Mouse (Mus musculus) G1E-ER4 (cell line): Measurements from ENCODE around the gene Olfr221. TPM values are rescaled to one million over a fixed set of nuclear protein-coding genes. Genes with fewer than 3 reads are reported as not detected.

Source experiments
- GATA1 ChIP-seq: IDR thresholded peaks from one replicate; pipeline ENCODE4 v1.8.0; 2012; ENCODE audit warnings: low read length, inconsistent platforms
- polyA plus RNA-seq: library from polyadenylated mRNA; stranded (reverse); fragments of >175 nt; gene quantifications from 2 replicates; pipeline ENCODE4 v1.2.3, GENCODE M21; 2012

The Olfr221 gene
- polyA plus RNA-seq, 1 experiment, result not detected

DNA sequence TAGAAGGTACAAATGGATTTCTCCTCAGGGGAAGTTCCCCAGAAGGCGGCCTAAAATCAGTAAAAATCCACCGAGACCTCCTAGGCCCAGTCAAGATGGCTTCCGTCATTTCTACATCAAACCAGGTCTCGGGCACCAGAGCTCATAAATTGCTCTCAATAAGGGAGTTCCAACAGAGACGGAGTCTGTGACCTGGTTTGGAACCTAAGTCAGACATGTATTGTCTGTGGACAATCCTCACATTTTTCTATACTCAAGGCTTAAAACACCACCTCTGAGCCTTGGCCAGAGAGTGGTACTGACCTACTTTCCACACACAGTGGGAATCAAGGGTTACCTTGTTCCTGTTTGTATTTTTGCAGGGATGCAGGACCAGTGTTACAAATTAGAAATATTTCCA lies 29.7 kb downstream of the Olfr221 start:
- TF ChIP-seq GATA1, result no peak

DNA sequence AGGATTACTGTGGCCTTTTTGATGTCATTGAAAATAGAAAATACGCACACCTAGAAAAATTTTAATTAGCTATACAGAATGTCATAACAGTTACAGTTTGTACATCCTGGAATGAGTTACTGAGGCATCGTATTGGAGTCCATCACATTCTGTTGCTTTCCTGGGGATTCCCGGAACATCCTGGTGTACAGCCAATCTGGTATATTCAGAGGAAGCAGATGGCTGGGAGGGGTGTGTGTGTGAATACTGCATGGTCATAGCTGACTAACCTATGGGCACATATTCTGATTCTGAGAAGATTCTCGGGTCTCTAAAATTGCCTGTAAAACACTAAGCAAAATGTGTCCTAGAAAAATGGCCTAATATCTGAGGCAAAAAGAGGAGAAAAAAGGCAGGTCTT lies 30.2 kb downstream of the Olfr221 start:
- TF ChIP-seq GATA1, result no peak

DNA sequence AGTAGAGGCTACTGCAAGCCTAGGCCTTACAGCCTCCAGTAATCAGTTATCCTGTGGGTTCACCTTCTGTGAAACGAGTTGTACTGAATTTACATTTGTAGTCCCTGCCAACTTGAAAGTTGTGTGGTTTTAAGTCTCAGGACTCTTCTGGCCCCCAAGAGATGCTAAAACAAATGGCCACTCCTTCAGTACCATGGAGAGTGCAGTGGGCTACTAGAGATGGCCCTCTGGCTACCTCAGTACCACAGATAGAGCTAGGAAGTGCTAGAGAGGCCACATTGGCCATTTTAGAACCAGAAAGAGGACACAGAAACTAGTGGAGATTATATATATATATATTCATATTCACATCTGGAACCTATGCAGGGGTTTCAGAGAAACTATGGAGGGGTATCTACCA lies 30.6 kb downstream of the Olfr221 start:
- TF ChIP-seq GATA1, result no peak

DNA sequence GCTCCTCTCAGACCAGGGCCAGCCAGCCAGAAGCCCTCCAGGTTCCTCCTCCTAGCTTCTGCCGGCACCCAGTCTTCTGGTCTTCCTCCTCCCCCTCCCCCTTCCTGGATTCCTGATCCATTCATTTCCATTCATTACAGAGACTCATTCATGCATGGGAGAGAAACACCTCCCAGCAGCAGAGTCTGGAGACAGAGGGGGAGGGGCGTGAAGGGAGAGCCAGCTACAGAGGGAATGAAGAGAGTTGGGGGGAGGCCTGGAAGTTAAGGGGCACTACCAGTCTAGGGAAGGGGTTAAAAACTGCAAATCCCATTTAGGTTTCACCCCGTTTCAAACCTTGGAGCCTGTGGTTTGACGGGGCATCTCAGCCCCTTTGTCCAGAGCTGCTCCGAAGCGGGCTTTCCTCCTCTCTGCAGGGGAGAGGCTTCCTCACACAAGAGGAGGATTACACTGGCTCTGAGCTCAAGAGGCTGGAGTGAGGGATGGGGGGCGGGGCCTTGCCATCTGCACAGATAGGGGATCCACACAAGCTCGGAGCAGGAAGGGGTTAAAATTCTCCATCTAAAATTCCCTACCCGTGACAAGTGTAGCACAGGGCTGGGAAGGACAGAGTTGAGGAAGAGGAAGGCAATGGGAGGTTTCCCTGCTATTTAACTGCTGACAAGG lies 31.7 kb downstream of the Olfr221 start:
- no peak for TF ChIP-seq GATA1

DNA sequence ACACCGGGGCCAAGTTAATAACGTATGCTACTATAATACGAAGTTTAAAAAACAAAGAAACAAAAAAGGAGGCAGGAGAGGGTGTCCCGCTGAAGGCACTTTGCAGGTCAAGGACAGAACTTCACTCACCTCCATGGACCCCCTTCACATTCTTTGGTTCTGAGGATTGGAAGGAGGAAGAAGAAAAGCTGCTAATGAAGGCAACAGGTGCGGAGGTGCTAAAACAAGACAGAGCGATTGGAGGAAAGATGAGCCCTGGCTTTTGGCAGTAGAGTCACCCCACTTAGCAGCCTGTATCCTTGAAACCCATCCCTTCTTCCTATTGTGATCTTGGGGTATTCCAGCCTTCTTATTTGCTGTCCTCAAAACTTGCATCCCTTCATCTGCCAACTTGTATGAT lies 32.4 kb downstream of the Olfr221 start:
- TF ChIP-seq GATA1, result no peak

DNA sequence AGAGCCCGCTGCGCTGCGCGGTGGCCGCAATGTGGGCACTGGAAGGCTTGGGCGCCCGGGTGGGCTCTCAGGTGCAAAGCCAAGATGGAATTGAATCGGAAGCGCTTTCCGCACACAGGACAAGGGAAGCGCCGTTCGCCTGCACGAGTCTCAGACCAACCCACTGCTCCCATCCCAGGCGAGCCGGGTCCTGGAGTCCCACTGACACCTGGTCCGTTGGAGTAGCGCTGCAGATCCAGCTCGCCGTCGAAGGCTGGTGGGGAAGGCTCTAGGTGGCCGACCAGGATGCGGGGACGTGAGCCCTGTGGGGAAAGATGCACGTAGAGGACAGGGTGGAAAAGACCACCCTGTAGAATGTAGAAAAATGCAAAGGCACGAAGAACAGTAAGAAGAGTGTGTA lies 32.9 kb downstream of the Olfr221 start:
- no peak for TF ChIP-seq GATA1

DNA sequence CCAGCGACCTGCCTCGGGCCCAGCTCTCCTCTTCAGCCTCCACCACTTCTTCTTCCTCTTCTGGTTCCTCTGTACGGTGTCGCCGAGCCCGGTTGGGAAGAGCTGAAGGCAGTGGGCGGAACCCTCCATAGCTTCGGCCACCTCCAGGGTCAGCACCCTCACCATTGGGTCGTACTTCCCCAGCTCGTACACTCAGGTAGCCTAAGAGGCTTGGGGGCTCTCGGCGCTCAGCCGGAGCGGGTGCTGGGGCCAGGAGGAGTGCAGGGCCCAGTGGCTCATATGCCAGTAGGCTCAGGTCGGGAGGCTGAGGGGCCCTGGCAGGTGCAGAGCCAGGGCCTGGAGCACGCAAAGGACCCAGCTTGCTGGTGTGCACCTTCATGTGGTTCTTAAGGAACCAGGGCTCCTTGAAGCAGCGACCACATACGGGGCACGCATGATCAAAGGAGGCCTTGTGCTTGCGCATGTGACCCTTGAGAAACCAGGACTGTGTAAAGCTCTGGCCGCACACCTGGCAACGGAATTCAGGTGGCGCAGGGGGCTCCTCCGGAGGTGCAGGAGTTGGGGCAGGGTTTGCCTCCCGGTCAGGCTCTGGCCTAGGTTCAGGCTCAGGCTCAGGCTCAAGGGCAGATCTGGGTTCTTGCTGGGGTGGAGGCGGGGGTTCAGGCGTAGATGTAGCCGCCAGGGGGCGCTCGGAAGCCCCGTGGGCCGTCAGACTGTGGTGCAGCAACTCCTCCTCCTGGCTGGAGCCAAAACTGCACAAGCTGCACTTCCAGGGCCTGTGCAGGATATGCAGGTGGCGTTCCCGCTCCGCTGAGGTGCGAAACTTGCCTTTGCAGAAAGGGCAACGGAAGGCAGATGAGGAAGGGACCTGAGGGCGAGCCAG lies 33.7 kb downstream of the Olfr221 start:
- no peak for TF ChIP-seq GATA1

DNA sequence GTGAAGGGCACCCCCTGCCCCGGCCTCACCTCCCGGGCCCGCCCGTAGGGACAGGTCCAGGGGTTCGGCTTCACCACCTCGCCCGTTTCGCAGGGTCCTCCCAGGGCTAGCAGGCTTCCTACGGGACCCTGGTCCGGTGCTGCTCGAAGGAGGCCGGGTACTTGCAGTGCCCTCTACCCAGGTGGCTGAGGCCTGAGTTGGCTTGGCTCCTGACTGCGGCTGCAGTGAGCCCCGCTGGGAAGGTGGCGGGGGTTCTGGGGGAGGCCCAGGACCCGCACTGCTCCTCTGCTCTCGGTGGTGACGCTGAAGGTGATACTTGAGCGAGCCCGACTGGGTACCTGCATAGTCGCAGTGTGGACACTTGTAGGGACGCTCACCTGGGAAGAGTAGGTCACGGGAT lies 35.5 kb downstream of the Olfr221 start:
- TF ChIP-seq GATA1, result no peak

DNA sequence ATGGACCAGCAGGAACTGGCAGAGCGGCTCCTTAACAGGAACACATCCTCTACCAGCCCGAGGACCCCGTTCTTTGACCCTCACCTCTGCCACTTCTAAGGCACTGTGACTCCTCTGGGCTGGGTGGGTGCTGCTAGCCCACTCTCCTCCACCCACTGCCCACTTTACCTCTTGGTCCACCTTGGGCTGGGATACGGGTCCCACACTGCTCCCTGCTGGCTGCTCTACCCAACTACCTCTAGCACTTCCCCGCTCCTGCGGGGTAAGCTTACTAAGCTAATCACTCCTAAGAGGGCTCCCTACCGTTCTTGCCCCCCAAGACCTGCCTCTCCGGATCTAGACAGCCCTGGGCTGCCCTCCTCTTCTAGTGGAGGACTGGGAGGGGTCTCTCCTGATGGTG lies 36.0 kb downstream of the Olfr221 start:
- no peak for TF ChIP-seq GATA1

DNA sequence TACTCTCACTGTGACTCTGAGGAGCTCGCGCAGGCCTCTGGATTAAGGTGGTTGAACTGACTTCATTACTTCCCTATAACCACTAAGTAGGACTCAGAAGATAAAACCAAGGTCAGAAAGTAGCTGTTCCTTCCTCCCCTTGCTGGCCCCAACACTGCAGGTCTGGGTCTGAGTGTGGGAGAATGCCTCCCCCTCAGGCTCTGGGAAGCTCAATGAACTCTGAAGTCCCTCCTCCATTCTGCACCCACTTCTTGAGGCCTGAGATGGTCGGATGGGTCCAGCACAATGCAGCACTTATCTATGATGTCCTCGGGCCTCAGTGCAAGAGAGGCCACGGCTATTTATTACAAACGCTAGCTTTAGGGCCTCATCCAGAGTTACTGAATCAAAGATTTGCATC lies 36.6 kb downstream of the Olfr221 start:
- no peak for TF ChIP-seq GATA1

DNA sequence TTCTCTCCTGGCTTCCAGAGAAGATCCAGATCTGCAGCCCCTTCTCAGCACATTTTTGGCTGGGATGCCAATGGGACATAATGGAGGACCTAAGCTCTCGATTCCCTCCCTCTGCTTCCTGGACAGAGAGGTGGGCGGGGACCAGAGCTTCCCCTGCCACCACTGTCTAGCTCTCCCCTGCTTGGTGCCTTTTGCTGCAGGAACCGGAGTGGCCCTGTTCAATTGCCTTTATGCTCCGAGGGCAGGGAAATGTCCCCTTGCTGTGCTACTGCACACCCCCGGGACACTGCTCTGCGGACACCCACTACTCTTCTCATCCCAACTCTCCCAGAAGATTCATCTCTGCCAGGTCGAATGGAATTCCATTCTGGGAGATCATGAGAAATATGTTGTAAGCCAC lies 37.1 kb downstream of the Olfr221 start:
- TF ChIP-seq GATA1, result no peak

DNA sequence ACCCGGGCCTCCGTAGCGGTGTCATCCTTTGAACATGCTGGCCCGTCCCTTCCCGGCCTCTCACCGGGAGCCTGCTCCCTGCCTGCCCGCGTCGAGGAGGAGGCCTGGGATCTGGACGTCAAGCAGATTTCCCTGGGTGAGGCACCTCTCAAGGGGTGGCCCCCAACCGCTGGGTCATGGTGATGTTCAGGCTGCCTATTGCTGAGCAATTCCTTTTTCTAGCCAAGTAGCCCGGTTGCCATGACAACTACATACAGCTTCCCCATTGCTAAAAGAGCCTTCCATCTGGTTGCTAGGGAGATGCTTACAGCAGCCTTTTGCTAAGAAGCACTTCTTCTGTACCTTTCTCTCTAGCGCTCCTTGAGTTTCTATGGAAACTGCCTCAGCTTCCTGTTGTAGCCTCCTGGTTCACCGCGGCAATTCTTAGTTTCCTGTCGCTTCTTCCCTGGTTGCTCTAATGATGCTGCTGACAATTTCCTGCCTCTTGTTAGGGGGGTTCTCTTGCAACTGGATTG lies 38.2 kb downstream of the Olfr221 start:
- no peak for TF ChIP-seq GATA1

DNA sequence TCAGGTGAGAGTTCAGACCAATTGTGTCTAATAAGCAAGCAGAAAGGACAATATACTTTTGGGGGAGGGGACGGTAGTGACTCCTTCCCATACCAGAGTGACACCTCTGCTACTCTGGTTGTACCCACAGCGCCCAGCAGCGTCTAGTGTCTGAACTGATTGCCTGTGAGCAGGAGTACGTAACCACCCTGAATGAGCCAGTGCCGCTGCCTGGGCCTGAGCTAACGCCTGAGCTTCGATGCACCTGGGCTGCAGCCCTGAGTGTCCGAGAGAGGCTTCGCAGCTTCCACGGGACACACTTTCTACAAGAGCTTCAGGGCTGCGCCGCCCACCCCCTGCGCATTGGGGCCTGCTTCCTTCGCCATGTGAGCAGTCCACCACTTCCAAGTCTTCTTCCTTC lies 44.8 kb downstream of the Olfr221 start:
- TF ChIP-seq GATA1, result no peak

DNA sequence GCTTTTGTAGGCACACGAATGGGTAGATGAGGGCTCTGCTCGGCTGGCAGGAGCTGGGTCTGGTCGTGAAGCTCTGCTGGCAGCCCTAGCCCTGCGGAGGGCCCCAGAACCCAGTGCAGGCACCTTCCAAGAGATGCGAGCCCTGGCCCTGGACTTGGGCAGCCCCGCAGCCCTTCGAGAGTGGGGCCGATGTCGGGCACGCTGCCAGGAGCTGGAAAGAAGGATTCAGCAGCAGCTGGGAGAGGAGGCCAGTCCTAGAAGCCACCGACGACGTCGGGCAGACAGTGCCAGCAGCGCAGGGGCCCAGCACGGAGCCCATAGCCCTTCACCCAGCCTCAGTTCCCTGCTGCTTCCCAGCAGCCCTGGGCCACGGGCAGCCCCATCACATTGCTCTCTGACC lies 45.4 kb downstream of the Olfr221 start:
- no peak for TF ChIP-seq GATA1

DNA sequence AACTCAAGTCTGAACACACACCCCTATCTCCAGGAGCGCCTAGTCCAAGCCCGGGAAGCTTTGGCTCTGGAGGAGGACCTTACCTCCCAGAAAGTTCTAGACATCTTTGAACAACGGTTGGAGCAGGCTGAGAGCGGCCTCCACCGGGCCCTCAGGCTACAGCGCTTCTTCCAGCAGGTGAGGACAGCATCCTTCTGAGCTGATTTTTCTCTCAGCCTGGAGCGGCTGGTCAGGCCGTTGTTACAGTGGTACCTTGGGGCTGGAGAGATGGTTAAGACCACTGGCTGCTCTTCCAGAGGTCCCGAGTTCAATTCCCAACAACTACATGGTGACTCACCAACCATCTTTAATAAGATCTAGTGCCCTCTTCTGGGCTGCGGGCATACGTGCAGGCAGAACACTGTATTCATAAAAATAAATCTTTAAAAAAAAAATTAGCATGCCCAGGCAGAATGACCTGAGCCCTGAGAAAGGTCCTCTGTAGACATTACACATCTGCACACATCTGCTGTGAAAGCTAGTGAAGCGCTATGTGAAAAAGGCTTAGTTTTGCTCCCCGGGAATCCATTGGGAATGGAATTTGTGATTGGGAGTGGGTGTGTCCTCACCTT lies 45.9 kb downstream of the Olfr221 start:
- no peak for TF ChIP-seq GATA1

DNA sequence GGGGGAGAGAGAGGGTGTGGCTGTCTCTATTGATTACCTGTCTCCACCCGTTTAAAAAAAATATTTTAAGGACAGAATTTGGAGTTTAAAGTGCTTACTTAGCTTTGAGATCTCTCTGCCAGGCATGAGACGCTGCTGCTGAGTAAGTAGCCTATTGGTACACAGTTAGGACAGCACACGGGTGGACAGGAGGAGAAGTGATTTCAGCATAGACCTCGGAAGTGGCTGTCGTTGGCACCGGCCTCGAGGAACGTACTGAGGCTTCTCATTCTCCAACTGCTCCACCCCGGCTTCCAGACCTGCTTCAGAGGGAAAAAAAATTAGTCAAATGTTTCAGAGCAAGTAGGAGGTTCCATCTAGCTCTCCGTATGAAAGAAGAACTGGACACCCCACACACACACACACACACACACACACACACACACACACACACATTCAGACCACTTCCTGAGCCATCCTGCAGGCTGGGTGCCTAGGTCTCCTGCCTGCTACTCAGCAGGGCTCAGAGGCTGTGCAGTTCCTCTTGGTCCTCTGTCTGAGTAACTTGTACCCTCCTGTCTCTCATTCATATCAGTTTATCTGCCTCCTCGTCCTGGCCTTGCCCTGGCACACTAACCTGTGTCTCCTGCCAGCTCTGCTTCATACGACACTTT lies 46.9 kb downstream of the Olfr221 start:
- no peak for TF ChIP-seq GATA1

DNA sequence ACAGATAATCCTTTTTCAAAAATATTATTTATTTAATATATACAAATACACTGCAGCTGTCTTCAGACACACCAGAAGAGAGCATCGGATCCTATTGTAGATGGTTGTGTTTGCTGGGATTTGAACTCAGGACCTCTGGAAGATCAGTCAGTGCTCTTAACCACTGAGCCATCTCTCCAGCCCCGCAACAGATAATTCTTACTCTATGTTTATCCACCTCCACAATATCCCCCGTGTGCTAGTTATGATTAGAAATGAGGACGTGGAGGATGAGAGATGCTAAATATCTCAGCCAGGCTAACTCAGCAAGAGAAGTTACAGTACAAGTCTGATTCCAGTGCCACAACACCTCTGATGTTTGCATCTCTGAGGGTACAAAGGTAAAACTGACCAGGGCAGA lies 47.8 kb downstream of the Olfr221 start:
- TF ChIP-seq GATA1, result no peak
